Mouse (Mus musculus): ENCODE results near the gene Hydin.
"Not testable (repeated sequence)": the region's sequence is repeated elsewhere in the genome, so short reads cannot be mapped to it uniquely, and the experiment has no call there.

The Hydin gene

GRCm38 (mm10) chr8:110266741-110267140 is at the start of gene Hydin:
Hydin (plus strand) TSS chr8:110266977.
- peak; percentile 57 to 69 for DNase-seq

GRCm38 (mm10) chr8:110217198-110217597 is 49.6 kb upstream of the Hydin start:
- DNase-seq = peak in 1 of 2 experiments; percentile 4

GRCm38 (mm10) chr8:110217681-110218131 is 49.1 kb upstream of the Hydin start:
- DNase-seq = peak; percentile 99

- no peak for DNase-seq
Measured at GRCm38 (mm10) chr8:110218511-110218910, 48.3 kb upstream of the Hydin start.

- no peak for DNase-seq
Measured at GRCm38 (mm10) chr8:110220936-110221335, 45.8 kb upstream of the Hydin start.

GRCm38 (mm10) chr8:110230803-110231202 is 36.0 kb upstream of the Hydin start:
- DNase-seq = peak; percentile 44 to 77

- DNase-seq = no peak
Measured at GRCm38 (mm10) chr8:110242278-110243177, 24.2 kb upstream of the Hydin start.

GRCm38 (mm10) chr8:110244566-110244965 is 22.2 kb upstream of the Hydin start:
- no peak for DNase-seq

GRCm38 (mm10) chr8:110247238-110247637 is 19.5 kb upstream of the Hydin start:
- DNase-seq = no peak

- DNase-seq = no peak
Measured at GRCm38 (mm10) chr8:110253986-110254385, 12.8 kb upstream of the Hydin start.

- DNase-seq = no peak
Measured at GRCm38 (mm10) chr8:110265796-110266305, 926 bp upstream of the Hydin start.

- DNase-seq = no peak
Measured at GRCm38 (mm10) chr8:110267268-110267667, 491 bp downstream of the Hydin start.

- DNase-seq = no peak
Measured at GRCm38 (mm10) chr8:110270659-110271058, 3.9 kb downstream of the Hydin start.

GRCm38 (mm10) chr8:110273394-110273793 is 6.6 kb downstream of the Hydin start:
- no peak for DNase-seq

GRCm38 (mm10) chr8:110275465-110276258 is 8.9 kb downstream of the Hydin start:
- DNase-seq = no peak

GRCm38 (mm10) chr8:110276259-110276560 is 9.4 kb downstream of the Hydin start:
- no peak for DNase-seq

- no peak for DNase-seq
Measured at GRCm38 (mm10) chr8:110312715-110313114, 45.9 kb downstream of the Hydin start.

- no peak for DNase-seq
Measured at GRCm38 (mm10) chr8:110315826-110316225, 49.0 kb downstream of the Hydin start.

GRCm38 (mm10) chr8:110319586-110319985 is 52.8 kb downstream of the Hydin start:
- no peak for DNase-seq

GRCm38 (mm10) chr8:110321446-110321845 is 54.7 kb downstream of the Hydin start:
- DNase-seq = no peak

GRCm38 (mm10) chr8:110323981-110324574 is 57.3 kb downstream of the Hydin start:
- no peak for DNase-seq

- not testable (repeated sequence) for DNase-seq
Measured at GRCm38 (mm10) chr8:110327120-110327519, 60.3 kb downstream of the Hydin start.

GRCm38 (mm10) chr8:110333376-110333775 is 66.6 kb downstream of the Hydin start:
- no peak for DNase-seq

Data from kidney, adult 8-10 months (tissue).